Mouse (Mus musculus) thymus, adult 2 months (tissue): ENCODE data around the gene Teddm1a.

ENCODE experiments used
- CTCF ChIP-seq: fragments of 200-500 bp; IDR thresholded peaks from 2 replicates; pipeline ENCODE4 v1.5.1; 2012; ENCODE audit warnings: mild to moderate bottlenecking, control low read depth, low read length, moderate library complexity, borderline replicate concordance; ENCODE audit not compliant: control insufficient read depth, poor library complexity, insufficient read depth; ENCODE audit errors: extremely low read depth
- POLR2A ChIP-seq: fragments of 200-500 bp; IDR thresholded peaks from 2 replicates; pipeline ENCODE4 v1.6.1; 2012; ENCODE audit warnings: mild to moderate bottlenecking, low read length, control low read depth, moderate library complexity; ENCODE audit not compliant: control insufficient read depth, poor library complexity, insufficient read depth; ENCODE audit errors: extremely low read depth

DNA sequence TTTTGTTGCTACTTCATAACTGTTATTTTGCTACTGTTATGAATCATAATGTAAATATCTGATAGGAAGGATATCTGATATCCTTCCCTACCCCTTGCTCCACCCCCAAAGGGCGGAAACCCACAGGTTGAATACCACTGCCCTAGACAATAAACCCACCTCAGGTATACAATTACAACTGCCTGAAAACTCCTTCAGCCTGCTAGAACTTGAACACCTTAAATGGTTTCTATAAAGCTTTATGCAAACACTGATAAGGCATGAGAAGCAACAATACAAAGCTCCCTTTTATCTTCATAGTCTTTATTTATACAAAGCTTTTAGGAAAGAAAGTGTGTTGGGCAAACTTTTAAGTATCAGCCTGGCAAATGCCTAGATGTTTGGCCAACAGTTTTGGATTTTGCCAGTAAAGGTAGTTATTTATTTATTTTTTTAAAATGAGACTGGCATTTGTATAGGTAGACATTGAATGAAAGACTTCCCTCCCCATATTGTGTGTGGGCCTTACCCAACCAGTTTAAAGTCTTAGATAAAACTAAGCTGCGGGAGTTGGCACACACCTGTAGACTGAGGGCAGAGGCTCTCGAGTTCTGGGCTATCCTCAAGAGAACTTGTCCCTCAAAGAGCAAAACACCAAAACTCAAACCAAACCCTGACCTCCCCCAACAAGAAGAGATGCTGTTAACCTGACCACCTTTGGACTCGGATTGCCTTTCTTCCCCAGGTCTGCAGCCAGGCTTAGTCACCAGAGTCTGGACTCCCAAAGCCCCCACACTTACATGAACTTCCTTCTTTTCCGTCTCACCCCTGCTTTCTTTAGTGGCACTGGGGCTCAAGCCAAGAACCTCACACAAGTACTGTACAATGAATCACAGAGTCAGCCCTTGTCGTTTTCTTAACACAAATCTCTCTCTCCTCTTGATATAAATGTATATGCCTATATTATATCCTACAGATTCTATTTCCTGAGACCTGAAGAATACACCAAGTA, 33.1 kb downstream of the Teddm1a start:
- TF ChIP-seq POLR2A (no peak), CTCF (no peak)
